Mouse (Mus musculus) small intestine, adult 10 weeks (tissue): ENCODE data around the gene Lgi4. TPM values are rescaled to one million over a fixed set of nuclear protein-coding genes. Genes with fewer than 3 reads are reported as not detected.

Experiments used
- polyA plus RNA-seq: library from polyadenylated mRNA; stranded (reverse); fragments of 350-450 nt; fragmentation: Illumina TruSeq; extraction: RNeasy Lipid Tissue Mini Kit (QIAGEN cat#74804); gene quantifications from one replicate; pipeline ENCODE4 v1.2.3, GENCODE M21; 2014; ENCODE audit warnings: low replicate concordance

Lgi4 gene
- polyA plus RNA-seq, result 0.11 TPM

DNA sequence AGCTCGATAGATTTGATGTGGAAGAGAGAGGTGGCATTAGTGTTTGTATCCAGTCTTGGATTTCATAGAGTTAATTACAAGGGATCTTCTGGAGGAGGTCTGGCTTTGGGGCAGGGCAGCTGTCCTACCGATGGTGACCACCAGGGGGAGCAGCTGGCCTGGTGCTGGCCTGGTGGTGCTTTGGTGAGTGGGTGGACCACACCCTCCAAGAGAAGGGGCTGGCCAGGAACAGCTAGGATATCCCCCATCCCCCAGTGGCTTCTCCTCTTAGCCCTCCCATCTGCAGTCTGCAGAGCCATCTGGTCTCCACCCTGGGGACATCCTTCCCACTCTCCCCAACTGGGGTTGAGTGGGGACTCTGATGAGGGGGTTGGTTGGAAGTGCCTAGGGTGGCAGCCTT is at the start of gene Lgi4:
Gene Lgi4, plus strand, starts transcription at position 235 of the 400 bp plus-strand sequence.

DNA sequence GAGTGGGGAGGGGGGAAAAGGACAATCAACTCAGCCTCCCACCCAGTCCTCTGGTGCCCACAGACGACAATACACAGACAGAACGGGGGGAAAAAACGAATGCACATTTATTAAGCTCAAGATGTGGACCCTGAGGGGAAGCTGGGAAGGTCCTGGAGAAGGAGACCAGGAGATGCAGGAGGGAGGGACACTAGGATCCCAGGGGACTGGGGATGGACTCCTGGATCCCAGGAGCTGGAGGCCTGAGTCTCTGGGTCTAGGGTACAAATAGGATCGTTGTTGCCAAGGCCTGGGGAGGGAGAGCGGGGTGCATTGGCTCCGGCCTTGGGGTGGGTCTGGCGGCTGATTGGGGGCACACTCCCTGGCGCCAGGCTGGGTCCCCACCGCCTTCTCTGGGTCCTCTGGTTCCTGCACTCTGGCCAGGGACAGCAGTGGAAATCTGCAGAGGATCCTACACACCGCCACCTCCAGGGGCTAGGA is 16.7 kb upstream of the Lgi4 start, which contains the start of gene Fxyd5:
Gene Fxyd5, minus strand, starts transcription at position 51 of the 480 bp plus-strand sequence.

DNA sequence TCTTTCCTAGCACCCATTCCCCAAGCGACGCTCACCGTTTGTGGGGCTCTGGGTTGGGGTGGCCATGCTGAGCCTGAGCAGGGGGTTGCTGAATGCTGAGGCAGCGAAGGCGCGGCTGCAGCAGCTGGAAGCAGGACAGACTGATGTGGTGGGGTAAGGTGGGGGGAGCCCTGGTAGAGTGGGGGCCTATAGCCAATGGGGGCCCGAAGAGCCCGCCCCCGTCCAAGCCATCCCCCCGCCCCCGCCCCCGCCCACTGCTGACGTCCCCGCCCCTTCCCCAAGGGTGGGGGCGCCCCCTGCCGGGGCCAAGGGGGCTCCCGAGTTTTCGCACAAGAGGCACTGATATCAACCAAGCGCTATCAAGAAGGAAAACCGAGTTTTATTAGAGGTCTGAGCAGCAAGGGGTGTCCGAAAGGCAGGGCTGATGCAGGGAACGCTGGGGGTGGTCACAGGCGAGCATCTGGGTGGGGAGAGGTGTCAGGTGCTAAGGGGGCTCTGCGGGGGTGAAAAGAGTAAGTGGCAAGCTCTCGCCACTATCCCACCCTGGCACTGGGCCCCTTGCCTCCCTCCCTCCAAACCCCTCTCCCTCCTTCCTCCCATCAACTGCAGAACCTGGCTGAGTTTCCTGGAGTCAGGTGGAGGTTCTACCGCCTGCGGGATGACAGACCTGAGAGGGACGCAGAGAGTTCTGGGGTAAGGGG is 7.7 kb upstream of the Lgi4 start, which contains the start of gene Fxyd7:
Gene Fxyd7, minus strand, starts transcription at position 147 of the 701 bp plus-strand sequence.

DNA sequence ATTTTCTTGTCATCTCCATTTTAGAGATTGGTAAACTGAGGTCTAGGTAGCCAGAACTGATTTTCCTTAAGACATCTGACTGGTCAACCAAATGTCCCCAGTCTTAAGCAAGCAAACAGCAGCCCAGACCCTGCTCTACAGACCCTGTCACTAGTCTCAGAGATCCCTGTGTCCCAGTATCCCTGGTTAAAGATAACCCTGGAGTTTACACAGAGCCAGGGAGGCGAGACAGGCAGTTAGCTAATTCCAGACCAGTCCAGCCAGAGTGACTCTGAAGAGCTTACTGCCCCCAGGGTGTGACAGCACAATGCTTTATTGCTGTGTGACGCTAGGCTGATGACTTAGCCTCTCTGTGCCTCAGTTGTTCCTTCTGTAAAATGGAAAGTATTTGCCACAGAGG is 2.1 kb upstream of the Lgi4 start, which contains the start of gene Fxyd1:
Gene Fxyd1, minus strand, starts transcription at position 129 of the 400 bp plus-strand sequence.

DNA sequence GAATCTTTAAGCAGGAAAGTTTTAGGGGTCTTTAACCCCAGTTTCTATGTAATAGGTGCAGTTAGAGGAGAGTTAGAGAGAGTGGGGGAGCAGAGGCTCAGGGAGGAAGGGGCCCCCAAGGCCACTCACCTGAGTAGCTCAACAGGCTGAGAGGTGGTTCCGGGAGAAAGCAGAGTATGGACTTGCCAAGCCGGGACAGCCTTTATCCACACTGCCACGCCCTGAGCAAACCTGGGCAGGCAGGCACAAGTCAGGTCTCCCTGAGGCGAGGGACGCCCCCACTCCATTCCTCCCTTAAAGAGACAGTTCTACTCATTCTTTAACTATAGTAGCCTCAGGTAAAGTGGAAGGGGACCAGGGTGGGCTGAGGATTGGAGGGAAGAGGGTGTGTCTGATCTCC is 17.4 kb downstream of the Lgi4 start, which contains the start of gene Fxyd3:
Gene Fxyd3, minus strand, starts transcription at position 213 of the 400 bp plus-strand sequence.

DNA sequence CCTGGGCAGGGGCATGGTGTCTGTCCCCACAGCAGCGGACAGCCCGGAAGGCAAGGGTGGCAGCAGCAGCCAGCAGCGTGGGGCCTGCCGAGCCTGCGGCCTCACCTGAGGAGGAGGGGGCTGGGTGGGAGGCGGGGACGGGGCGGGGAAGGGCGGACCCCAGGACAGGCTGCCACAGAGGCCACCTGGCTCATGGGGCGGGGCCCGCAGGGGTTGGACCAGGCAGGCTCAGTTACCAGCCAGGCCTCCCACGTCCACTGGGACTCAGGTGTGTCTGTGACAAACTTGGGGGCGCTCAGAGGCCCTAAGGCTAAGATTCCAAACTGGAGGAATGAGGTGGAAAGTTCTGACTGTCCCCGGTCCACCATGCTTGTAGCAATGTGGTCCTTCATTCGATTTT is 56.0 kb downstream of the Lgi4 start, which contains the start of gene Hpn:
Gene Hpn, minus strand, starts transcription at position 109 of the 400 bp plus-strand sequence.

Other genes with a start within 250 kb of the Lgi4 start
- gene Ffar2, start 235.6 kb upstream of the Lgi4 start, polyA plus RNA-seq, result 1.7 TPM
- not detected for gene Ffar3, start 203.2 kb upstream of the Lgi4 start, polyA plus RNA-seq
- gene Ffar1, start 197.8 kb upstream of the Lgi4 start, polyA plus RNA-seq, result 0.85 TPM
- gene Cd22, start 179.0 kb upstream of the Lgi4 start, polyA plus RNA-seq, result 3.0 TPM
- gene Mag, start 144.5 kb upstream of the Lgi4 start, polyA plus RNA-seq, result not detected
- 2.0 TPM for gene Hamp2, start 134.7 kb upstream of the Lgi4 start, polyA plus RNA-seq
- not detected for gene Hamp, start 115.3 kb upstream of the Lgi4 start, polyA plus RNA-seq
- gene Usf2, start 102.5 kb upstream of the Lgi4 start, polyA plus RNA-seq, result 52.9 TPM
- gene Lsr, start 85.9 kb upstream of the Lgi4 start, polyA plus RNA-seq, result 4.8 TPM
- gene Fam187b, start 85.6 kb upstream of the Lgi4 start, polyA plus RNA-seq, result 4.1 TPM
- gene Fxyd5, start 16.9 kb upstream of the Lgi4 start, polyA plus RNA-seq, result 0.93 TPM
- not detected for gene Fxyd7, start 7.9 kb upstream of the Lgi4 start, polyA plus RNA-seq
- 1.4 TPM for gene Fxyd1, start 2.1 kb upstream of the Lgi4 start, polyA plus RNA-seq
- 7.4 TPM for gene Fxyd3, start 17.4 kb downstream of the Lgi4 start, polyA plus RNA-seq
- not detected for gene Hpn, start 55.9 kb downstream of the Lgi4 start, polyA plus RNA-seq
- gene Scn1b, start 67.7 kb downstream of the Lgi4 start, polyA plus RNA-seq, result not detected
- 3.9 TPM for gene Gramd1a, start 96.6 kb downstream of the Lgi4 start, polyA plus RNA-seq
- not detected for gene Scgb2b2, start 231.2 kb downstream of the Lgi4 start, polyA plus RNA-seq
- gene Scgb1b2, start 232.5 kb downstream of the Lgi4 start, polyA plus RNA-seq, result not detected